Mouse (Mus musculus) urinary bladder, adult 18-20 months (tissue): ENCODE data around the gene Hoxc13.

Source experiments
- DNase-seq, 2 experiments: peaks; one replicate each; pipeline ENCODE4 v3.0.0; 2022; ENCODE audit warnings: low spot score in 2 of 2, mixed read lengths in 2 of 2

The Hoxc13 gene

DNA sequence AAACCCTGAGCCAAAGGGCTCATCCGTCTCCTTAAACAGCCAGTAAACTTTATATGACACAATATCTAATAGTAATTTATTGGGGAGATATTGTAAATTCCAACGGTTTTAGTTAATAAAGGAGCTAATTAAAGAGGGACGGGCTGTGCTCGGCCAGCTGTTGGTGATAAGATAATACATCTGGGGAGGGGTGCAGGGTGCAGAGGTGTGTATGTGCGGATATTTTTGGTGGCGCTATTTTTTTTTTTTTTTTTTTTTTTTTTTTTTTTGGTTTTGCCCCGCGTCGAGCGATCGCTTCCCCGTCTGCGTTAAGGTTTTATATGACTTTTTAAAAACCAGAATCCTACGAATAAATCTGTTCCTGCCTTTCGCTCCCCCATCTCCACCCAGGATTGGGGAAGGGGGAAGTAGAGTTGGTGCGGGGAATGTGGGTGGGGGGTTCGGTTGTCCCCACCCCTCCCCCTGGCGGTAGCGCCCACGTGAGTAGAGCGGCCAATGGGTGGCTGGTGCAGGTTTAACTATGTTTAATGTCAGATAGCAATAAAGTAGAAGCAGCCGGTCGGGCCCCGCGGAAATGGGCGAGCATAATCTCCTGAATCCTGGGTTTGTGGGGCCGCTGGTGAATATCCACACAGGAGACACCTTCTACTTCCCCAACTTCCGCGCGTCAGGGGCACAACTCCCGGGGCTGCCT is 15.5 kb downstream of the Hoxc13 start, which contains the start of gene Hoxc12:
TSS of gene Hoxc12 (plus strand) at position 479 of the 694 bp plus-strand sequence.
- DNase-seq = no peak

DNA sequence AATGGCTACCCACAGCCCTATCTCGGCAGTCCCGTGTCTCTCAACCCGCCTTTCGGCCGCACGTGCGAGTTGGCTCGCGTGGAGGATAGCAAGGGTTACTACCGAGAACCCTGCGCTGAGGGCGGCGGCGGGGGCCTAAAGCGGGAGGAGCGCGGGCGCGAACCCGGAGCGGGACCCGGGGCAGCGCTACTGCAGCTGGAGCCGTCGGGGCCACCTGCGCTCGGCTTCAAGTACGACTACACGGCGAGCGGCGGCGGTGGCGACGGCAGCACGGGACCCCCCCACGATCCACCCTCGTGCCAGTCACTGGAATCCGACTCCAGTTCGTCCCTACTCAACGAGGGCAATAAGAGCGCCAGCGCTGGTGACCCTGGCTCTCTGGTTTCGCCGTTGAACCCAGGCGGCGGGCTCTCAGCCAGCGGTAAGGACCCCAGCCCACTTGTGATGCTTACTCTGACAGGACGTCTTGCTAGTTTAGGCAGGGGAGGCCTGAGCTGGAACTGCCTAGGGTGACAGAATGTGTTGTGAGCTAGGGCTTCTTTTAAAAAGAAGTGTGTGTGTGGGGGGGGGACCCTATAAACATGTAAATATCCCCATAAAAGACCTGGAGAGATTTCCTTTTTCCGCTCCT is 16.2 kb downstream of the Hoxc13 start:
- DNase-seq = no peak

DNA sequence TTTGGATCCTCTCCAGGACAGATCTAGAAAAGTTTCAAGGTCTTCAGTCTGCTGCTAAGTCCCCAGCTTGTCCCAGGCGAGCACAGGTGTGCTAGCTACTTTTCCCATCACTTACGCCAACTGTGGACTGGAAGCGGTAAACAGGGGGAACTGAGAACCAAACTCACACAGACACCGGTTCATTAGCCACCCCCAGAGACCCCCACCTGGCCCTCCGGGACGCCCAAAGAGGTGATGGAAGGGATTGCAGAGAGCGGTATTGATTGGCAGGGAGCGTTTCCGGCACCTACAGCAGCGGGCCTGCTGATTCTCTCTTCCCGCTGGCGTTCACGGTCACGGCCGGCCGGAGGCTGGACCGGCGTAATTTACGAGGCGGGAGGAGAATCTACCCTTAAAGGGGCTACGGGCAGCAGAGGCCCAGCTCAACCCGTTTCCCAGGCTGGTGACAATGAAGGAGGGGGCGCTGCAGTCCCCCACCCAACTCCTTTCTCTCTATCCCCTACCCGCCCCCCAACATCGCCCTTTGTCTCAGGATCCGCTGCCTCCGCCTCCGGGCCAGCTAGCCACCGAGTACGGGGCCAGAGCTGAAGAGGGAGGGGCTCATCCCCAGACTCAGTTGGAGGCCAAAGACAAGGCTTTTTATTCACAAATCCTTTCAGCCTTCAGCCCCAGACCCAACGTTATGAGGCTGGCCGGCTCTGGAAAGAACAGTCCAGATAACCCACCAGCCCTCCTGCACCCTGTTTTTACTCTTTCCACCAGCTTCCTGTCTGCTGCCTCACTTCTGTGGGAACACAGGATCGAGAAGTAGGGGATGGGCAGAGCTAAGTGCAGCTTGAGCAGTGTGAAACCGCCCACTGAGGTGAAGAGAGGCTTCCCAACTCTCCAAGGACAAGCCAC is 18.6 kb downstream of the Hoxc13 start:
- DNase-seq = no peak

DNA sequence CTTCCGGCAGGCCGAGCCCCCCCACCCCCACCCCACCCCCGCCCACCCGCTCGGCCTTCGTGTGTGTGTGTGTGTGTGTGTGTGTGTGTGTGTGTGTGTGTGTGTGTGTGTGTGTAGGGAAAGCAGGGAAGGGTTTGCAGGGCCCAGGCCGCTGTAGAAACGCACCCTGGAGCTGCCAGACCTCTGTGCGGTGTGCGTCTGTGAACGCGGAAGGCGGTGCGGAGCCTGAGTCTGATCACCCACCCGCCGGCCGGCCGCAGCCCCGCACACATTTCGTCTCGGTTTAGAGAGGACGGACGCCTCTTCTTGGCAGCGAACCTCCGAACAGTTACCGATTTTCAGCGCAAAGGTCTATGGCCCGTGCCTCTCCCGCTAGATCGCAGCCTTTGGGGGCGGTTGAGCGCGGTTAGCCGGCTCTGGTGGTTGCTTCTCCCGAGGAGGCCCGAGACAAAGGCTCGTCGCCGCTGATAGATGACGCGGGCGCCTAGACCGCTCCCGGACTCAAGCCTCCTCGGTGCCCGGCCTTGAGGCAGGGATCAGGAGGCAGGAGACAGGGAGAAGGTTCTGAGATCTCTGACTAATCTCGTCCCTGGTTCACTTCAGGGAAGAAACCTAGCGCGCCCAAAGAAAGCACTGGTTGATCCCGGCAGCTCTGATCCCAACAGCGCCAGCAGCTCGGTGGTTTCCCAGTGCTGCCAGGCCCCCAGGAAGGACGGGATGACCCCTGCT is 22.0 kb downstream of the Hoxc13 start:
- DNase-seq = no peak

DNA sequence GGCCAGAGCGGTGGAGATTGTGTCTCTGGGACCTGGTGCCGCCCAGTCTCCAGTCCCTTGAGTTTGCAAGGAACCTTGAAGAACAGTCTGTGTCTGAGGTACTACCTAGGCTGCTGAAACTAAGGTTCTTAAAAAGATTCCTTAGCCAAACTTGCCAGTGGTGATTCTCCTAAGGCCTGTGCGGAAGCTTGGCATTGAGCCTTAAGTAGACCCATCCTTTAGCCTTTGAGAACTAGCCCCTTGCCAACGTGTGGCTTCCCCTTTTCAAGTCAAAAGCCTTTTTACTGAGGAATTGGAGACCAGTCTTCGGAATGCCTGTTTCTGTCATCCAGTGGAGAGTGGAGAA is 22.5 kb downstream of the Hoxc13 start:
- DNase-seq = no peak

DNA sequence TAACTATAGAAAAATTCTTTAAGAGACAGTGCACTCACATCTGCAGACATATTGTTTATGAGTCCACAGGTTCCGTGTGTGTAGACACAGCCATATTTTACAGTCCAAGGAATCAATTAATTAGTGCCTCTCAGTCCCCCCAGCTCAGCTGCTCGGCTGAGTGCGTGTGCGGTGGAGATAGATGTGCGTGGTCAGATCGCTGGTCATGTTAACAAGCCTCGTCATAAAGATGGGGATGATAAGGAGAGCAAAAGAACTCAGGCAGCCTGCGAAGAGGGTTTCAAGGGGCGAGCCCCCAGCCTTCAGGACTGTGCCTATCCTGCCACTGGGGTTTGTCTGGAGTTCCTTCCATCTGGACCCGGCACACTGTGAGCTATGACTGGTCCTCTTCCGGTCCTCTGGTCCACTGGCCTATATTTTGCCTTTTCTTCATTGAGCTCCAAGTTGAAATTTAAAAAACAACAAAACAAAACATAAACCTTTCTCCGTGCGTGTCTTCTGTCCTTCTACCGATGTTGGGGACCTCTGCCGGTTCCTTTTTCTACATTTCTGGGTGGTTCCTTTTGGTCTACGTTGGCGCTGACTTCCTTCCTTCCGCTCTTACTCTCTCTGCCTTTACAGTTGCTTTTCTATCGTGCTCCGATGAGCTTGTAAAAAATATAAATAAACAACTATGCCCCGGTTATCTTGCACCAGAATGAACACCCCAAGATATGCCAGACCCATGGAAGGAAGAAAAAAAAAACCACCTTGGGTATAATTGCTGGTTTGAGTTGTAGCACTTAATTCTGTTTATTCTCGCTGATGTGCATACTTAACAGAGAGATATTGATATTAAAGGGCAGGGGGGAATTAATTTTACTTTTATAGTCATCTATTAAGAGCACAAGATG is 24.5 kb downstream of the Hoxc13 start:
- DNase-seq = no peak

DNA sequence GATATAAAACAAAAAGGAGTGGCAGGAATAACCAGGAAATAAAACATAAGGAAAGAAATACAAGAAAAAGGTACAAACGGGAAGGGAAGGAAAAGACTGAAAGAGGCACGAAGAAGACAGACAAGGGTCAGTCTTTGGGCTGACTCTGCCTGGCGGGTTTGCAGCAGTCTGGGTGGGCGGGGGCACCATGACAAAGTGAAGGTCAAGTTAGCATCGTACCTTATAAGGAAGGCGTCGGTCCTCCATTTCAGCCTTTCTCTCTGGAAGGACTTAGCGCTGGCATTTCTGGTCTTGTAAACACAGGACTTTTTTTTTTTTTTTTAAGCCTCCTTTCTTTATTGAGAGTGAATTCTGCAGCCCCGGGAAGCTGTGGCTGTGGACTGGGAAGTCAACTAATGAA is 26.4 kb downstream of the Hoxc13 start:
- no peak for DNase-seq

DNA sequence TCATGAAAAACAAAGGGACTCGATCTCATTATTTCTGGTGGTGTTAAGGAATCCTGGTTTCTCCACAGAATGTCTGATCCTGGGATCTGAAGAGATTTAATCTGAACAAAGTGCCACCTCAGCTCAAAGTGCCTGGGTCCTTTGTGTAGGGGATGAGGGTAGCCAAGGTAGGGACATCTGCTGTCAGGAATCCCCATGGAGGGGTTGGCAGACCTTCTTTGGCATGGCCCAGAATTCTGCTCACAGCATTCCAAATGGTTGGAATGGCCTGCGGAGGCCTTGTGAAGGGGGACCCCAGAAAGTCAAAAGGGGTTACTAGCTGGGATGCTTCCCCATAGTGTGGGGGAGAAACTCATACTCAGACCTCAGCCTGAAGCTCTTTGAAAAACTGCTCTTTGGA is 27.9 kb downstream of the Hoxc13 start:
- DNase-seq = no peak

DNA sequence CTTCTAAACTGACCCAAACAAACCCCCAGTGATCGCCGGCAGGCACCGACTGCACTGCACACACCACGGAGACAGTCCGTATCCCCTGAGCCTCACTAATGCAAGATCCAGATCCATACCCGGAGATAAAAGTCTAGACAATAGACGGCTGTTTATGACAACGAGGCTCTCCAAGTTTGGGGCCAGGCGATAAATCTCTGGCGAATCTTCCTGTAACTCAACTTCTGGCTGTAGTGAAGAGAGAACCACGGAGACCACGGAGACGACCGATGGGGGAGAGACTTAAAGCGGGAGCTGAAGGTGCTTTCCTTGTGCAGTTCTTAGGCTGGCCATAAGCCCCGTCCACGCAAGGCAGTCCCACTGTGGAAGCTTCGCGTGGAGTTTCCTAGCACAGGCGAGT is 28.8 kb downstream of the Hoxc13 start:
- DNase-seq = no peak

DNA sequence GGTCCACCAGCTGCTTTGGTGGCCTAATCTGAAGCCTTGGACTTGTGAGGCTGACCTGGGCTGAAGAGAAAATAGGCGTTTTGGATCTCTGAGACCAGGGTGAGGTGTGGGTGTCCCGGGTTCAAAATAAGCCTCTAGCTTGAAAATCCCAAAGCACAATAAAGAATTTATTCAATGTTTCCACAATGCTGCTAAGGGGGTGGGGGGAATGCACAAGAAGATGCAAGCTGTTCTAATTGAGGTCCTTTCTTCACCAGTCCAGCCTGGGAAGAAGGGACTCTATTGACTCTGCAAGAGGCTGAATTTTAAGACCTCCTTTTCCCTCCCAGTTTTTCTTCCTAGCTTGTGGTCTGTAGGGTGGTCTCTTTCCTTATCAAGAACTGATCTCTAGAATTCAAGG is 30.0 kb downstream of the Hoxc13 start:
- DNase-seq = no peak

DNA sequence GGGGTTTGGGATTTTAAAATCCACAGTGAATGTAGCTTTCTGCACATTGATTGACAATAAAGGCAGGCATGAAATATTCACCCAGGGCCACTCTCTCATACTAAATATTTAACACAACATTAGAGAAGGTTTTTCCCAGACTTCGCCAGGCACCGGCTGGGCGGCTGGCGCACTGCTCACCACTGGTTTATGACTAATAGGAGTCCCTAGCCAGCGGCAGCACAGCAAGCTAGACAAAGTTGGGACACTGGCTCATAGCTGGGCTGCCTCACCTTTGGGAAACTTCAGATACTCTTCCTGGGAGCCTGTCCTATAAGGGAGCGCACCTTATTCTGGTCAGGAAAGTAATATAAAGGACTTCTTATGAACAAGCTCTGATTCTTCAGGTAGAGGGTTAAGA is 32.7 kb downstream of the Hoxc13 start:
- no peak for DNase-seq

DNA sequence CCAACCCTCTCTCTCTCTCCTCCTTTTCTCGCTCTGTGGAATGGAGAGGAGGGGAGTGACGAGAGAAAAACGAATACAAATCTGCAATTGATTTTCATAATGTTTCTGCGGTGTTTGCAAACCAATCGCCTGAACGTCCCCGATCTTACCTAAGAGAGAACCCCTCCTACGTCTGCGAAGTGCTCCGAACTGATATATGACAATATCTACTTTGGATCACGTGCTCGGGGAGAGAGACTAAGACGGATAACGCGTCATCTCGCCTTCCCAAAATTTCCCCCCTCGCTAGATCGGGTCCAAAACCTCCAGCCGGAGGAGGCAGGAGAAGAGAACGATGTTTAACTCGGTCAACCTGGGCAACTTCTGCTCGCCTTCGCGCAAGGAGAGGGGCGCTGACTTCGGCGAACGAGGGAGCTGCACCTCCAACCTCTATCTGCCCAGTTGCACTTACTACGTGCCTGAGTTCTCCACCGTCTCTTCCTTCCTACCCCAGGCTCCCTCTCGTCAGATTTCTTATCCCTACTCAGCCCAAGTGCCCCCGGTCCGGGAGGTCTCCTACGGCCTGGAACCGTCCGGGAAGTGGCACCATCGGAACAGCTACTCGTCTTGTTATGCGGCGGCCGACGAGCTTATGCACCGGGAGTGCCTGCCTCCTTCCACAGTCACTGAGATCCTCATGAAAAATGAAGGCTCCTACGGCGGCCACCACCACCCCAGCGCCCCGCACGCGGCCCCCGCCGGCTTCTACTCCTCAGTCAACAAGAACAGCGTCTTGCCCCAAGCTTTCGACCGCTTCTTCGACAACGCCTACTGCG is 33.5 kb downstream of the Hoxc13 start, which contains the start of gene Hoxc11:
TSS of gene Hoxc11 (plus strand) at position 236 of the 815 bp plus-strand sequence.
- no peak for DNase-seq

DNA sequence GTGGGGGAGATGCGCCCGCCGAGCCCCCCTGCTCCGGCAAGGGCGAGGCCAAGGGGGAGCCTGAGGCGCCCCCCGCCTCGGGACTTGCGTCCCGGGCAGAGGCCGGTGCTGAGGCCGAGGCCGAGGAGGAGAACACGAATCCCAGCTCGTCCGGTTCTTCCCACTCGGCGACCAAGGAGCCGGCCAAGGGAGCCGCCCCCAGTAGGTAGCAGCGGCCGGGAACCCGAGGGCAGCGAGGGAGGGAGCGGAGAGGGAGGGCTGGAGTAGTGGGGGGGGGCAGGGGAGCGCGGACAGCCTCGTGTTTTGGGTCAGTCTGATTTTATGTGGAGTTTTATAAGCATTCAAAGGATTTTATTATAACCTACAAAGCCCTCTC is 34.1 kb downstream of the Hoxc13 start:
- no peak for DNase-seq

DNA sequence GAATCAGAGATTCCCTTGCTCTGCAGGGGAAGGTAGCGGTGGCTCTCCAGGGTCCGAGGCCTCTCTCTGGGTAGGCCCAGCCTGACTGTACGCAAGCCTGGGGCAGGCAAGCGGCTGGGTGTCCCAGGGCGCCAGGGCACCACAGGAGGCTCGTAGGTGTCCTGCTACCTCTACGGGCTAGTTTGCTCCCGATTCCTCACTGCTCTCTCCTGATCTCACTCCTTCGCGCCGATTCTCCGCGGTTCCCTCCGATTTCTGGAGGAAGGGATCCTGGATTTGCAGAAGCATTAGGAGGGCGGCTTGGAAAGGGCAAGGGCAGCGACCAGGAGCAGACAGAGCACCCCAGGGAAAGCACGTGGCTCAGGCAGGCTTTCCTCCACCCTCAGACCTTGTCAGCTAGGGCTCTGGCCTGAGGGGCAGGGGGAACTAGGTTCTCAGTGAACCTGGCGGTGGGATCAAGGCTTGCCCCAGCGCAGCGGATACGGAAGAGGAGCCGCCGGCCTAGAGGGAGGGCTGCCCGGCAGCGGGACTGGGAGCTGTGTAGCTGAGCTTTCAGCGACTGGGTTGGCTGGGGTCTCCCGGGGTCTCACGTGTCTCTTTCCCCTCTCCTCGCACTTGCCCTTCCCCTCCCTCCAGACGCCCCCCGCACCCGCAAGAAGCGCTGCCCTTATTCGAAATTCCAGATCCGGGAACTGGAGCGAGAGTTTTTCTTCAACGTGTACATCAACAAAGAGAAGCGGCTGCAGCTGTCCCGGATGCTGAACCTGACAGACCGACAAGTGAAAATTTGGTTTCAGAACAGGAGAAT is 35.1 kb downstream of the Hoxc13 start:
- no peak for DNase-seq

DNA sequence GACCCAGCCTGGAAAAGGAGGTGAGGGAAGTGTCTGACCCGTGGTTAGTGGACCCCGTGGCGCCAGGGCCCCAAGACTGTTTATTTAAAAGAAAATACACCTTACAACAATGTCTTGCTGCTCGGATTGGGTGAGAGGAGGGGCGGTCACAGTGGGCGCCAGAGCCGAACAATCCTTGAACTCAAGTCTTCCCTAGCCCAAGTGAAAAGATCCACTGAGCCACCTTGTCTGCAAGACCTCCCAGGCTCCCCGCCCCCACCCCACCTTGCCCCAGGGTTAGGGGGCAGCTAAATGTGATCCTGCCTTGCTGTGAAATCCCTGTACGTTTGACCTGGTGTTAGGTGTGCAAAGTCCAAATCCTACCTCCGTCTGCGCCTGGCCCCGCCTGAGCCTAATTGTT is 36.0 kb downstream of the Hoxc13 start:
- no peak for DNase-seq

DNA sequence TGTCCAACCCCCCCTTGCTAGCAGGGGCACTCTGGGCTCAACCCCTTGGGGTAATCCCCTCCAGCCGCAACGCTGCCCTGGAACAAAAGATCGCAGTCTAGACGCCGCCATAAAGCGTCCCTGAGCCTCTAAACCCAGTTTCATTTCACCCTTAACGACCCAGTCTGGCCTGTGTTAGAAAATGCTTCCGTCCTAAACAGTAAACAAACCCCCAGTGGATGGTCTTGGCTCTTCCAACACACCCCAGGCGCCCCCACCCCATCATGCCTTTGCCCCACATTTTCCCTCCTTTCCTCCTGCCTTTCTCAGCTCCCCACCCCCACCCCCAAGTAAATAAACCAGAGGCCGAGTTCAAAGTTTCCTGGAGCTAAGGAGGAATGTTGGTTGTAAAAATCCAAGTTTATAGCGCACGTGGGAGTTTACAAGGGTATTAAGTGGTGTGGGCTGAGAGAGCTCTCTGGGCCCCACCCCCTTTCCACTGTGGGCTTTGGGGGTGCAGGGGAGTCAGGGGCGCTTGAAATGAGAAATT is 38.8 kb downstream of the Hoxc13 start:
- DNase-seq = no peak

DNA sequence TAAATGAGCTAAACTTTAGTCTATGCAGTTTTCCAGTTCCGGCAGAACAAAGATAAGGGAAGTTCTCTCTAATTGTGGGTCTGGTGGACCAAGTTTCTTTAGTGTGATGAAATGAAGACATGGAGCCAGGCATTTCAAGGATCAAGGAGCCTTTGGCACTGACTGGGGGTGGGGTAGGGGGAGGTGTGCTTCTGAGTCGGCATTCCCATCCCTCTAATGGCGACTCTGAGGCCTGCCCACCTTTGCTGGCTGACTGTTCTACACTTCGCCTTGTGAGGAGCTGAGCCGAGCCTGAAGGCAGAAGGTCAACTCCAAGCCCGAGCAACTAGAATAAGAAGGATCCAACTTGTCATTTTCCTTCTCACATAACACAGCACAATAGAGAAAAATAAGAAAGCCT is 40.8 kb downstream of the Hoxc13 start:
- DNase-seq = no peak

DNA sequence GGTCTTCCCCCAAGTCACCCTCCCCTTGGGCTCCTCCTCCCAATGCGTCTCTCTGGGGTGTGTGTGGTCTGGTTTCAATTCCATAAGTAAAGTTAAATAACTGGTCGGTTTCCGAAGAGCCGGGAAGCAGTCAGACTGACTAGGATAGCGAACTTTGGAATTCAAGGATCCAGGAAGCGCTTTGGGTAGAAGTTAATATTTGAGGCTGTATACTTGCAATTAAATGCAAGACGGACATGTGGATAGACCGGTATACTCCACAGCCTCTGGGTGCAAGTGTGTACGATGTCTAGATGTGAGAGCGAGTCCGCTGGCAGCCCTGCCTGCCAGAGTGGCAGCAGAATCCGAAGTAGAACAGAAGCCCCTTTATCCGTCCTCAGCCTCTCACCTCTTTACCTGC is 41.6 kb downstream of the Hoxc13 start:
- DNase-seq = no peak

DNA sequence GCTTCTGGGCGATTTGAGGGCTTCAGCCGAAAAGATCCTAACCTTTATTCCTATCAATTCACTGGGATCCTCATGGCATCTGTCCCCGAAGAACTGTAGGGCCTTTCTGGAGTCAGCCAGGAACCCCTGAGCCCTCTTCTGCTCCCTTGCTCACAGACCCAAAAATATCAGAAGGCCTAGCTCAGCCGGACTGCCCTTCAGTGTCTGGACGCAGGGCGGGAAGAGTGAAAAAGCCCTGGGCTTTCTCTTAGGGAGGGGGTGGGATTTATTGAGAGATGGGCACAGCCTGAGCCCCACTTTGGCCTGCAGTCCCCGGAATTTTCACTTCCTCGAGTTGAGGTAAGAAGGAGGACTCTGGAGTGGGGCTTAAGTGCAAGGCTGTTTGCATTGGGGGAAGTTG is 42.4 kb downstream of the Hoxc13 start:
- DNase-seq = no peak
